Mouse (Mus musculus) CD4-positive, CD25-positive, alpha-beta regulatory T cell, adult 2 months (primary cell): Measurements from ENCODE around the gene Gfm1.

ENCODE experiments used
- DNase-seq: peaks from one replicate; pipeline ENCODE4 v3.0.0-alpha.2; 2012; ENCODE audit warnings: low read depth, low spot score

Gfm1 gene

DNA sequence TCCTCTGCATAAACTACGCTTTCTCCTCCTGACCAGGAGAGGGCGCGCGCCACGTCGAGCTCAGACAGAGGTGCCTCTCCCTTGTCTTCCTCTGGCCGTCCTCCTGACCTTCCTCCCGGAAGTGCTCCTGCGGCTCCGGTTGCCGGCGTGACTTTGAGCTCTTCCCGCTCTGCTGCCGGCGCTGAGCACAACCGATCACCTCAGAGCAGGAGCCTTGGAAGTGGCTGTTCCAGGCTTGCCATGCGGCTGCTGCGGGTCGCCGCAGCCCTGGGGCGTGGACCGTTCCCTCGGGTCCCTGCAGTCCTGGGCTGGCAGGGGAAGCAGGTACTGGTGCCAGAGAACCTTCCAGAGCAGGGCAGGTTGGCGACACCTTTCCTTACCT lies at the start of gene Gfm1:
TSS of gene Gfm1 (plus strand) at position 98 of the 382 bp plus-strand sequence.
- peak; percentile 92 for DNase-seq

DNA sequence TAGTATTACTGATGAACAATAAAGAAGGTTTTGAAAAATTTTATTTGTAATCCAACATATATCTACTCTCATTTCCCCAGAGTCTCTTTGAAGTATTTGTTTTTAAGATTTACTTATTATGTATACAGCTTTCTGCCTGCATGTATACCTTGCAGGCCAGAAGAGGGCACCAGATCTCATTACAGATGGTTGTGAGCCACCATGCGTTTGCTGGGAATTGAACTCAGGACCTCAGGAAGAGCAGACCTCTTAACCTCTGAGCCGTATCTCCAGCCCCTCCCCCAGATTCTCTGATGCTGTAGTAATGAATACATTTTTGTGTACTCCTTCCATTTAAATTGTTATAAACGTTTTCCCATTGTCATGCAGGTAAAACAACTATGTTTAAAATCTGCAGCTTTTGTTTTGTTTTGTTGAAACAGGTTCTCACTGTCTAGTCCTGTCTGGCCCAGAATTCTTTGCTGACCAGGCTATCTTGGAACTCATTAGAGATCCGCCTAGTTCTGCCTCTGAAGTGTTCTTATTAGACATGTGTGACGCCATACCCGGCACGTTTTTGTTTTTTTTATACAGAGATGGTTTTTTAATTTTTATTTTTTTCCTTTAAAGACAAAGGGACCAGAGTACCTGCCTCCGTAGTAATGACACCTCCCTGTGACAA lies 428 bp upstream of the Gfm1 start:
- peak; percentile 11 for DNase-seq

DNA sequence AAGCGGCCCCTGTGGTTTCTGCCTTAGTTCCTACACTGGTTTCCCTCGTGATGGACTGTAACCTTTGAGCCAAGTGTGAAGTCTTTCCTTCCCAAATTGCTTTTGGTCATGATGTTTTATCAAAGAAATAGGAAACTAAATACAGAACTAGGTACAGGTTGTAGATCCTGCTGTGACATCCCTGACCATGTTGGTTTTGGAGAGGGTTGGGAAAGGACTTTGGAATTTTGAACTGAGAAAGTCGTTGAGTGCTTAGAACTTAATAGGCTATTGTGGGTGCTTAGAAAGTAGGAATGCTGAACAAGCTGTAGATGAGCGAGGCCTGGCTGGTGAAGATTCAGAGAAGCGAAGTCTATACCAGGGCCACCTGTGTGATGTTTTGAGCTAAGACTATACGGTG lies 4.1 kb downstream of the Gfm1 start:
- no peak for DNase-seq

DNA sequence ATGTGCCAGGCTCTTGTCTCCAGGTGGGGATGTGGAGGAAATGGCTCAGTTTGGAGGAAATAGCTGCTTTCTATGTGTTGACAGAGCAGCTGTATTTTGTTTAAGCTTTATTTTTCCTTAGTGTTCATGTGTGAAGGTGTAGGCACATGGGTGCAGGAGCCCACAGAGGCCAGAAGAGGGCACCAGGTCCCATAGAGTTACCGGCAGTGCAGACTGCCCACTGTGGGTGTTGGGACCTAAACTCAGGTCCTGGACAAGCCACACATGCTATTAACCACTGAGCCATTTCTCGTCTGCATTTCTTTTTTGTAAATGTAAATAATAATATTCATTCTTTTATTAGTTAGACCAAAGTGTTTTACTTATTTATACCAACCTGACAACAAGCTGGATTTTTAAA lies 17.2 kb downstream of the Gfm1 start:
- DNase-seq = no peak

DNA sequence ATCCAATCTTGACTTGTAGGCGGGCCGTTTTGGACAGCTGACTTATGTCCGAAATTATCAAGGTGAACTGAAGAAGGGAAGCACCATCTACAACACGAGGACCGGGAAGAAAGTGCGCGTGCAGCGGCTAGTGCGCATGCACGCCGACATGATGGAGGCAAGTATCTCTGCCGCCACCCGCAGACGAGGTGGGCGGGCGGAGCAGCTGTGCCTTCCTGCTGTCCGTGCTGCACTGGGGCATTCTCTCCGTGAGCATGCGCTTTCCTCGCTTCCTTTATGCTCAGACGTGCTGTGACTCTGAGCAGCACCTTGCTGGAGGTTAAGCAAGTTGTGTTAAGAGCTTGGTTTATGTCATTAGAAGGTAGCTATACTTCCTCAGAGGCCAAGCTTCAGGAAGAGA lies 19.8 kb downstream of the Gfm1 start:
- DNase-seq = no peak

DNA sequence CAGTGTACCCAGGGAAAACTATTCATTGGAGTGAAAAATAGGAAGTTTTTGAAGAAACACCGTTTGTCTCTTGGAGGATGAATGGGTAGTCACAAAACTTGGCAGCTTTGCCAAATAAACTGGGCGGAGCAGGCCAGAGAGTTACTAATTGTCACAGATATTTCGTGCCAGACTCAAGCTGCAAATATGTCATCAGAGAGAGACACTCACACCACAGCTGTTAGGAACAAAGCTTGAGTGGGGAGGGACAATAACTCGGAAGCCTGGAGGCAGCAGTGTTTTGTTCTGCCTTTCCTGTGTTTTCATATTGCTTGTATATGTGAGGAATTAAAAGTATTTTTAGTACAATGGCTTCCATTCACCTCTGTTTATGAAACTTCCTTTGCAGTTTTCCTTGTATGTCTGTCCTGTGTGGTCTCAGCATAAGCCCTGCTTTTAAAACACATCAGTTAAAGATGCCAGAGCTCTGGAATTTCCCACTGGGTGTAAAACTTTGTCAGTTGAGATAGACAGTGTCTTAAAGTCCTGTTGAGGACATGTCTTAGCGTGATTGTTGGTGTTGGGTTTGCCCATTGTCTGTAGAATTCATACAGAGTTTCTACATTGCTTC lies 20.8 kb downstream of the Gfm1 start:
- no peak for DNase-seq

DNA sequence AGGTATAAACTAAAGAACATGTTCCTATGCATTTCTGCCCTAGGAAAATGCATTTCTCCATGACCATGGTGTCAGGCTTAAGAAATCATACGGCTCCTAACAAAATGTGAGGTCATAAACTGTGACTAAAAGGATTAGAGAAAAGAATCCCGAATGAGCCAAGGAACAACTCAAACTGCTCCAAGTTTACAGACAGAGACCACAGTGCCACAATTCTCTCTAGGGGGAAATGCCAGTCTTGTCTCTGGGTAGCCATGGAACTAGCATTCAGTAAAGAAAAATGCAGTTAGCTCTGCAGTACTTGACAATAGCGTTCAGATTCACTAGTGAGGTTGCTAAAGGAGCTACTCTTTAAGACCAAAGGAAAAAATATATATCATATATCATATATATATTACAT lies 30.0 kb downstream of the Gfm1 start:
- no peak for DNase-seq

DNA sequence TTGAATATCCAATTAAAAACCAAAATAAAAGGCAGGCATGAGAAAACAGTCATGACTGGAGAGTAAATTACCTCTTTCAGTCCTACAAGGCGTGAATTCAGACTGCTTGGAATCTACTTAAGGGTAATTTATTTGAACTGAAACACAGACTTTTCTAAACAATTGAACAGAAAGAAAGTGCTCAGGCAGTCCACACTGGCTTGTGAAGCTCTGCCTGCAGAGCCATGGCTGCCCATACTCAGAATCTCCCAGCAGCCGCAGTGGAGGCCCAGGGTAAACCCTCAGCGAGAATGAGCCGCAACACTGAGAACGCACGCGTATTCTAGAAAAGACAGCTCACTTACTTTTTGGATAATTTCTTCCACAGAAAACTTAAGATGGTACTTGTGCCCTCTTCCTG lies 32.1 kb downstream of the Gfm1 start:
- DNase-seq = no peak

DNA sequence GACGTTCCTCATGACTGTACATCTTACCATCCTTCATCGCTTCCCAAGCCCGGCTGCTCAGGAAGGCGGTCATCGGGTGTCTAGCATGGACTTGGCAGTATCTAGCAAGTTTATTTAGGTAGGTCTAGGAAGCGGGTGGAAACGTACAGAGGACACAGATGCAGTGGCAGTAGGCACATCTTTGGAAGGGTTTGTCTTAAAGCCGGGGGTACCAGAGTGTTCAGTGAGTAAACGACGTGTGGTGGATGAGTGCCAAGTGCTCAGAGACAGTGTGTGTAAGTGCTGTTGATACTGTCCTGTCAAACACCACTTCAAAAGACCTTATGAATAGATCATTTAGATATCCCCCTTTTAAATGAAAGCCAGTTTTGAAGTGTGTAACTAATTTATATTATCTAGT lies 32.7 kb downstream of the Gfm1 start:
- DNase-seq = peak; percentile 16

DNA sequence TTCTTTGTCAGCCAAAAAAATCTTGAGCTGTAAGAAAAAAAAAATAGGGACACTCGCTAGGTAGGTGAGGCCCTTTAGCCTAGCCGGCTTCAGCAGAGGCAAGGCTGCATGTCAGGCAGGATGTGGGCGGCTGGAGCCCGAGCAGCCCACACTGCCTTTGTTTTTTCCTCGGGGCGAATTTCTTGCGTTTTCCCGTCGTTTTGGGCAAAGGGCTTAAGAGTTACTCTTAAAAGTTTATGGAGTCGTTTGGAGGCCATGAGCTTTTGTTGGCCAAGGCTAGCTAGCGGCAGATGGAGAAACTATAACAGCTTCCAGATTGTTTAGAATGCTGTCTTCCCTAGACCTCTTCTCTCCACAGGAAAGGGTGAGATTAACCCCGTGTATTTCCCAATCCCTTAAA lies 33.1 kb downstream of the Gfm1 start:
- DNase-seq = peak; percentile 52

DNA sequence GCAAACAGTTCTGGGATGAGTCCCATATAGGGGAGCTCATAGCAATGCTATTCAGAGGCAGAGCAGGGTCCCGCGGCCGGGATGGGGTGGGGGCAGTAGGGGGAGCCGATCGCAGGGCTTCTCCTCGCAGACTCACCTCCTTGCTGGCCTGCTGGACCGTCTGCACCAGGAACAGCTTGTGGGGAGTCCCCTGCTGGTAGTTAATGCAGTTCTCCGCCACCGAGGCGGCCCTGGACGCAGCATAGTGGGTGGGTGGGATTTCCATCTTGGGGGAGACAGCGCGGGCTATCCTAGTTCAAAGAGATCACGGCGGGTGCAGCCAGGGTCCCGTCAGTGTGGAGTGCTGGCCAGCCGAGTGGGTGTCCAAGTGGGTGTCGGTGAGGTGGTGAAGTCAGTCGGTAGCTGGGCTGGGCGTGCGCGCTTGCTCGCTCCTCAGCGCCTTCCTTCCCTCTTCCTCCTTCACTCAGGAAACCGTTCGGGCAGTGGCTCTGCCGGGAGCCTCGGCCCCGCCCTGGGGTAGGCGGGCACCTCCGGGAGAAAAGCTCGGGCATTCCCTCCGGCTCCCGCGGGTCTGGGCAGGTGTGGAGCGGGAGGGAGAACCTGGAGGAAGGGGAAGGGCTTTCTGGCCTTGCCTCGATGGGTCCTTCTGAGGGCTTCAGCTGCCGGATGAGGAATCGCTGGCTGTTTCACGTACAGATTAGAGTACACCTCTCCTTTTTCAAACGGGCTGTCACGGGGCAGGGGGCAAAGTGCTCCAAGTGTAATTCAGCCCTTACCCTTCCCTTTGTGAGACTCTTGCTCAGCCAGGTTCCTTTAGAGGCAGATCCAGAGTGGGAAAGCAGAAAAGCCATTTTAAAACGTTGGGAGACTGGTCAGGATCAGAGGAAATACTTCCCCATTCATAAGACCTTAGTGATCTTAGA lies 33.8 kb downstream of the Gfm1 start, which contains the start of gene Lxn:
TSS of gene Lxn (minus strand) at position 477 of the 923 bp plus-strand sequence.
- DNase-seq = peak; percentile 54

DNA sequence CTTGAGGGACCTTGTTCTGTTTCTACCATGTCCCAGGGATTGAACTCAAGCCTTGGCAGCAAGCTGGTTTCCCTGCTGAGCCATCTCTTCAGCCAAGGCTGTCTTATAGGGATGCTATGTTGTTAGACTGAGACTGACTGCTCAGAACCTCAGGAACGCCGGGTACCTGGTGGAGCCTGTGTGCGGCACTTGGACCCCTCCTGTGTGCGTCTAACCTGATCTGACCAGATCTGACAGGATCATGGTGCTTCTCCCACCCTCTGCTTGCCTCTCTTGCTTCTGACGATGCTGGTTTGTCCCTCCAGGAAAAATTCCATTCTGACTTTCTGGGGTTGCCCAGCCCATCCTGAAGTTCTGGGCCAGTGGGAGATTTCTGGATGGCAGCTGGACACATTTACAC lies 36.7 kb downstream of the Gfm1 start:
- DNase-seq = no peak

DNA sequence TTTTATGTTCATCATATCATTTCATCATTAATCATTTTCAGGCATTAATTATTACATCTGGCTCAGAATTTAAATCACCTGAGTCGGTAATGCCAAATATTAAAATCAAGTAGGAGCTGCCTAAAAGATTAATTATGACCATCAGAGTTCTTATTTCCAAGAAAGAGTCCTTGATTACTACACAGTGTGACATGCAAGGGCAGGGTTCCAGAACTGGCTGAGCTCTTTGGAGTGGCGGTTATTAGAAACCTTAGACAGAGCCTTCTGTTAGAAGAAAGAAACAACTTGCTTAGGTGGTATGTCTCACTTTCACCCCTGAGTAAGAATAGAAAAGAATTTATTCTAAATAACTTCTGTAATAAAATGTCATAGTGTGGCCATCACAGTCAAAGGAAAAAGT lies 37.4 kb downstream of the Gfm1 start:
- DNase-seq = no peak

DNA sequence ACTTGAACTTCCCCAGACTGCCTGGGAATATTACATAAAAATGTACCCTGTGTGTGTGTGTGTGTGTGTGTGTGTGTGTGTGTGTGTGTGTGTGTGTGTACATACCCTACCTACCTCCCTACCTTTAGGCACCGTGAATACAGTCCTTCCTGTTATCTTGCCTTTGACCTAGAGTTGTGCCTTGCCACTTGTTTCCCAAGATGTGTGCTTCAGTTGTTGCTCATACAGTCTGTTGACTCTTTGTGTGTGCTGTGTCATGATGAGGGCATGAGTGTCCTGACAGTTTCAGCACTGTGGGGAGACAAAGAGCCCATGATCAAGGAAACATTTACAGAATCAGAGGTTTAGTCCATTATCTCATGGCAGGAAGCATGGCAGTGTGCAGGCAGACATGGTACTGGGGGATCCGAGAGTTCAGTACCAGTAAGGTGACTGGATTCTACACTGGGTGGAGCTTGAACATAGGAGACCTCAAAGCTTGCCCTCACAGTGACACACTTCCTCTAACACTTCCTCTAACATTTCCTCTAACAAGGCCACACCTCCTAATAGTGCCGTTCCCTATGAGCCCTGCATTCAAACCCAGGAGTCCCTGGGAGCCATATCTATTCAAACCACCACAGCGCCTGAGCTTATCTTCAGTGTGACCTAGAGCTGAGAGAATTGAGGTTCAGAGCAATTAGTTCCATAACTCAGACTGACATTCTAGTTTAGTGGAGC lies 41.7 kb downstream of the Gfm1 start:
- DNase-seq = no peak

DNA sequence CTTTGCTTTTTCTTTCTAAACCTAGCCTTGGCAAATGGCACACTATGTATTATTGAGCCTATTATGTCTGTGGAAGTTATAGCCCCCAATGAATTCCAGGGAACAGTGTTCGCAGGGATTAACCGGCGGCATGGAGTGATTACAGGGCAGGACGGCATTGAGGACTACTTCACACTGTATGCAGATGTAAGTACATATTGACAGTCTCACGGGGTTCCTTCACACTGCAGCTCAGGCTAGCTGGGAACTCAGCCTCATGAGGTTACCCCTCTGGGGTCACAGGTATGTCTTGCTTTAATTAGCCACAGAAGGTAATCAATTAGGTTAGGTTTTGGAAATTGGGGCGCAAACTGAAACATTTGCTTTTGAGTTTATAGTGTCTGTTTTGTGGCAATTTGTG lies 43.5 kb downstream of the Gfm1 start:
- DNase-seq = no peak

DNA sequence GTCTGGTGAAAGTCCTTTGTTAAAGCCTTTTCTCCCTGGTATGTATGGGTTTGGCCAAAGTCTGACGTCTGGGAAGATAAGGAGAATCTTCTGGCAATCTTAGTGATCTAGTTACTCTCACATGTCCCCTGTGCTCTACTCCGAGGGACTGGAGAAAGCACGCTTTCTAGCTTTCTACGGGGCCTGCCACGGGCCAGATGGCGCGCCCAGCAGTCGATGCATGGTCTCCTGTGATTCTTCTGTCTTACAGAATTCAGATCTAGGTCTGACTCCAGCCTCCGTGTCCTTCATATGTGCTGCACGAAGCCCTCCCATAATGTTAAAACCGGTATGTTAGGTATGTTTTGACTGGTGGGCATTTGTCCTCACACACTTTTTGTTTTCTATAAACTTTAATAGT lies 49.9 kb downstream of the Gfm1 start:
- DNase-seq = no peak

DNA sequence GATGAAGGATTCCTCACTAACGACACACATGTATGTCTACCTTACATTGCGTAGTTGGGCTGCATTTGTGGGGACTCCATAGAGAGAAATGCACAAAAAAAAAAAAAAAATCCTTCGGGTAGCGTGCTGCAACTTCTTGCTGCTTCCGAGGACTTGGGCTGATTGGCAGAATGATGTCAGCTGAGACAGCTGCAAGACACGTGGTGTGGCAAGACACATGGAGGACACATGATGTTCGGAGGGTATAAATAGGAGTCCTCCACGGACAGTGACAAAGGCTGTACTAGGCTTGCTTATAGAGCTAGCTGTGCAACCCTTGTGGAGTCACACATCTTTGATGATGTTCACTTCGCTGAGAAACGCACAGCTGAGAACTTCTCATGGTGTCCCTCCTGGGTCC lies 52.5 kb downstream of the Gfm1 start:
- DNase-seq = no peak

DNA sequence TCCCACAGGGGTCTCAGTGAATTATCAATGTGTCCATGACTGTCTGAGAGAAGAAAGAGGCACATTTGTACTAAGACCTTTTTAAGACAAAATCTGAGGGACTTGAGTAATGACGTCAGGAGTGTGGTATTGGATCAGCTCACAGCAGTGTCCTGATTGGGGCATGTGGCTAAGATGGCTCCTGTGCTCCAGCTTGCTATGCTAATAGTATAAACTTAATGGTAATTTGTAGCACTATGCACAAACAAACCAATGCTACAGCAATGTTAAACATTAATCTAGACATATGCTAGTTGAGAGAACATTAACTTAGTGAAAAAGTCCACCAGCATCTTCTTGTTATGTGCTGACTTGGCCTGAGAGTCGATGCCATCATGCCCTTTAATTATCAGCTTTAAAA lies 55.3 kb downstream of the Gfm1 start:
- DNase-seq = no peak

DNA sequence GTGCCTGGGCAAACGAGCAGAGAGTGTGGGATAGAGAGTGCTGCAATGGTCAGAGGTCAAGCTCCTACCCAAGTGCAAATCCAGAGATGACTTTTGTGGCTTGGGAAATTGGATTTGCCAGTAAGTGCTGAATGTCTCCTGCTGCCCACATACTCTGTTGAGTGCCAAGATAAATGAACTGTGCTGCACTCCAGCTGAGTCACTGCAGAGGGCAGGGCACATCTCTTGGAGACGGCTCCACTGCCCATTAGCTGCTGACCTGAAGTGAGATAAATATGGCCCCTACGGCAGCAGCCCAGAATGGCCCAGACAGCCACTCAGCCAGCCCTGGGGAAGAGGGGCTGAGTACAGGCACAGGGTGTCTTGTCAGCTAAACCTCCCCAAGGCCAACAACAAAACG lies 60.3 kb downstream of the Gfm1 start:
- no peak for DNase-seq

DNA sequence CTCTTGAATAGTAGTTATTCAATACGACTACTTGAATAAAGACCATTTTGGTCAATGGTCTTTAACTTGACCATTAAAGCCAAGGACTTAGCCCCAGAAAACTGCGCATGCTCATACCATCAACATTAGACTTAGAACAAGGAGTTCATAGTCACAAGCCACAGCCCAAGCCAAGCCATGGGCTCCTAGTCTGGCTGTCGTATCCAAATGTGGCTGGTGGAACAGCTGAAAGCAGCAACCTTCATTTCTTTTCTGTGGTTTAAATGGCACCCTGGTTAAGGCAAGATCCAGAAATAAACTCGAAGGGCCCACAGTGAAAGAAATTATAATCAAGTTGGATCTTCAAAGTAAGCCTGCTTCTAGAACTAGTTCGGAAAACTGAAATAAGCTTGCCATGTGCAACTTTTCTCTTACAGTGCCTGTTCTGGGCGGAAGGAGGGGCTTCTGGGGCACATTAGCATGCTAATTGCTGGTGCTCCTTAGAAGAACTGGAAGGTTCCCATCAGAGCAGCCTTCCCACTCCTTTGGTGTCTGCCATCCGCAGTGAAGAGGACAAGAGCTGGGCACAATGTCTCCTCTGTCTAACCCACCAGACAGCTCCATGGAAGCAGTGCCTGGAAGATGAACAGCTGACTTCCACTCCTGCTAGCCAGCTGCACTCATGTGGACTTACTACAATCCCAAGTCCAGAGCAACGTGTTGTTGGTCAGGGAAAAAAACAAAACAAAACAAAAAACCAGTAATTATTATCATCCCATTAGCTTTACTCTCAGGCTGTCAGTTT lies 62.4 kb downstream of the Gfm1 start:
- DNase-seq = no peak

DNA sequence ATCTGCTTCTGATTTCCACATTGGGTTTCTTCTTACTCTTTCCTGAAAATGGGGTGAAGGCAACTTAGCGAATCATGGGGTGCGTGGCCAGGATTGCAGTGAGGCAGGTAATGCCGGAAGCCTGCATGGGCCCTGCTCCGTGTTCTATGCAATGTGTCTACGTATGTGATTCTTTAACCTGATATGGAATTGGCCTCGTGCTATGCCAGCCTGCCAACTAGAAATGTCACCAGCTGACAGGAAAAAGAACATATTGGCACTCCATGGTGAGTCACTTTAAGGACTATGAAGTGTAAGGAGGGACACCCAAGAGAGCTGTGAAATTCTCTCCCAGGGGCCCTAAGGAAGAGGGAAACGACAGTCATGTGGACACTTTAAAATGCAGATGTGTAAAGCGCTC lies 63.2 kb downstream of the Gfm1 start:
- no peak for DNase-seq
